Mouse (Mus musculus): ENCODE data around the gene Sytl1. TPM values are rescaled to one million over a fixed set of nuclear protein-coding genes. Genes with fewer than 3 reads are reported as not detected.

Gene Sytl1
- polyA plus RNA-seq, 1 experiment: 3.4 TPM

GRCm38 (mm10) chr4:133265759-133266158, 2.8 kb upstream of the Sytl1 start:
- peaks cover 8% of the 10 kb centered on the region for H3K36me3 ChIP-seq (ENCODE audit: control insufficient read depth, insufficient read depth)
- no peak for TF ChIP-seq USF1 (IDR thresholded peaks at IDR 0.05; ENCODE audit: low read depth)
- TF ChIP-seq REST (IDR thresholded peaks at IDR 0.05; ENCODE audit: insufficient read depth, insufficient read length): no peak
- no peak for TF ChIP-seq CEBPB (IDR thresholded peaks at IDR 0.05; ENCODE audit: insufficient read depth, poor library complexity, severe bottlenecking)
- TF ChIP-seq POLR2A (IDR thresholded peaks at IDR 0.05; ENCODE audit: insufficient read length, low read depth): no peak

GRCm38 (mm10) chr4:133265297-133265696, 2.4 kb upstream of the Sytl1 start:
- Histone ChIP-seq H3K79me2 (ENCODE audit: control insufficient read depth, insufficient read depth) (no peaks in the 10 kb centered on the region), H3K4me2 (ENCODE audit: low read depth) (no peak overlapping the region), H3K36me3 (ENCODE audit: control insufficient read depth, insufficient read depth) (peaks cover 8% of the 10 kb centered on the region), H3K4me3 (no peak overlapping the region), H3ac (ENCODE audit: control insufficient read depth, insufficient read length) (no peak overlapping the region), H3K27me3 (ENCODE audit: control insufficient read depth, insufficient read depth, insufficient read length) (no peaks in the 10 kb centered on the region)
- no peak for TF ChIP-seq MYOG (IDR thresholded peaks at IDR 0.05; ENCODE audit: control insufficient read depth in 1 of 3, insufficient read depth in 1 of 3, insufficient read length in 2 of 3, low read depth in 2 of 3)
- TF ChIP-seq CEBPB (IDR thresholded peaks at IDR 0.05; ENCODE audit: insufficient read depth, poor library complexity, severe bottlenecking): no peak
- no peak for TF ChIP-seq E2F4 (IDR thresholded peaks at IDR 0.05; ENCODE audit: insufficient read depth)
- no peak for TF ChIP-seq REST (IDR thresholded peaks at IDR 0.05; ENCODE audit: insufficient read depth, insufficient read length)
- TF ChIP-seq MAX (IDR thresholded peaks at IDR 0.05; ENCODE audit: low read depth): no peak
- TF ChIP-seq TCF12 (IDR thresholded peaks at IDR 0.05; ENCODE audit: insufficient read depth, poor library complexity, severe bottlenecking): no peak
- no peak for TF ChIP-seq USF1 (IDR thresholded peaks at IDR 0.05; ENCODE audit: low read depth)
- TF ChIP-seq POLR2A (IDR thresholded peaks at IDR 0.05; ENCODE audit: insufficient read length, low read depth): no peak
- TF ChIP-seq TCF3 (IDR thresholded peaks at IDR 0.05; ENCODE audit: insufficient read length, low read depth): no peak
- no peak for TF ChIP-seq MYOD1 (IDR thresholded peaks at IDR 0.05; ENCODE audit: control insufficient read depth in 1 of 3, insufficient read length in 2 of 3, low read depth in 2 of 3)
- no peak for TF ChIP-seq POLR2AphosphoS2 (IDR thresholded peaks at IDR 0.05; ENCODE audit: insufficient read length, low read depth)
- no peak for TF ChIP-seq SRF (IDR thresholded peaks at IDR 0.05; ENCODE audit: control insufficient read depth, insufficient read length, low read depth)

More at GRCm38 (mm10) chr4:133265759-133266158, 2.8 kb upstream of the Sytl1 start:
- Histone ChIP-seq H3K79me2 (ENCODE audit: control insufficient read depth, insufficient read depth) (no peaks in the 10 kb centered on the region), H3K27me3 (ENCODE audit: control insufficient read depth, insufficient read depth, insufficient read length) (no peaks in the 10 kb centered on the region), H3K4me3 (no peak overlapping the region), H3K4me2 (ENCODE audit: low read depth) (no peak overlapping the region), H3ac (ENCODE audit: control insufficient read depth, insufficient read length) (no peak overlapping the region)

- Histone ChIP-seq H3K4me2 (ENCODE audit: low read depth) (no peak overlapping the region), H3K79me2 (ENCODE audit: control insufficient read depth, insufficient read depth) (no peaks in the 10 kb centered on the region), H3K36me3 (ENCODE audit: control insufficient read depth, insufficient read depth) (peaks cover 8% of the 10 kb centered on the region), H3K27me3 (ENCODE audit: control insufficient read depth, insufficient read depth, insufficient read length) (no peaks in the 10 kb centered on the region), H3K4me3 (no peak overlapping the region), H3ac (ENCODE audit: control insufficient read depth, insufficient read length) (no peak overlapping the region)
- TF ChIP-seq POLR2AphosphoS2 (IDR thresholded peaks at IDR 0.05; ENCODE audit: insufficient read length, low read depth) (no peak), POLR2A (IDR thresholded peaks at IDR 0.05; ENCODE audit: insufficient read length, low read depth) (no peak), REST (IDR thresholded peaks at IDR 0.05; ENCODE audit: insufficient read depth, insufficient read length) (no peak), SRF (IDR thresholded peaks at IDR 0.05; ENCODE audit: control insufficient read depth, insufficient read length, low read depth) (no peak), MYOD1 (IDR thresholded peaks at IDR 0.05; ENCODE audit: control insufficient read depth in 1 of 3, insufficient read length in 2 of 3, low read depth in 2 of 3) (no peak), TCF12 (IDR thresholded peaks at IDR 0.05; ENCODE audit: insufficient read depth, poor library complexity, severe bottlenecking) (no peak), CEBPB (IDR thresholded peaks at IDR 0.05; ENCODE audit: insufficient read depth, poor library complexity, severe bottlenecking) (no peak), USF1 (IDR thresholded peaks at IDR 0.05; ENCODE audit: low read depth) (no peak), TCF3 (IDR thresholded peaks at IDR 0.05; ENCODE audit: insufficient read length, low read depth) (no peak), MYOG (IDR thresholded peaks at IDR 0.05; ENCODE audit: control insufficient read depth in 1 of 3, insufficient read depth in 1 of 3, insufficient read length in 2 of 3, low read depth in 2 of 3) (no peak), E2F4 (IDR thresholded peaks at IDR 0.05; ENCODE audit: insufficient read depth) (no peak)
Measured at GRCm38 (mm10) chr4:133264559-133264958, 1.6 kb upstream of the Sytl1 start.

GRCm38 (mm10) chr4:133263756-133264155, 843 bp upstream of the Sytl1 start:
- H3ac ChIP-seq (ENCODE audit: control insufficient read depth, insufficient read length): no peak overlapping the region
- TF ChIP-seq E2F4 (IDR thresholded peaks at IDR 0.05; ENCODE audit: insufficient read depth): no peak
- TF ChIP-seq POLR2A (IDR thresholded peaks at IDR 0.05; ENCODE audit: insufficient read length, low read depth): no peak
- TF ChIP-seq REST (IDR thresholded peaks at IDR 0.05; ENCODE audit: insufficient read depth, insufficient read length): no peak
- no peak for TF ChIP-seq USF1 (IDR thresholded peaks at IDR 0.05; ENCODE audit: low read depth)
- no peak for TF ChIP-seq CEBPB (IDR thresholded peaks at IDR 0.05; ENCODE audit: insufficient read depth, poor library complexity, severe bottlenecking)
- TF ChIP-seq TCF3 (IDR thresholded peaks at IDR 0.05; ENCODE audit: insufficient read length, low read depth): no peak
- no peak for TF ChIP-seq TCF12 (IDR thresholded peaks at IDR 0.05; ENCODE audit: insufficient read depth, poor library complexity, severe bottlenecking)
- no peak for TF ChIP-seq MYOD1 (IDR thresholded peaks at IDR 0.05; ENCODE audit: control insufficient read depth in 1 of 3, insufficient read length in 2 of 3, low read depth in 2 of 3)
- no peak for TF ChIP-seq SRF (IDR thresholded peaks at IDR 0.05; ENCODE audit: control insufficient read depth, insufficient read length, low read depth)
- no peak for TF ChIP-seq POLR2AphosphoS2 (IDR thresholded peaks at IDR 0.05; ENCODE audit: insufficient read length, low read depth)
- no peak for TF ChIP-seq MAX (IDR thresholded peaks at IDR 0.05; ENCODE audit: low read depth)
- no peak for TF ChIP-seq MYOG (IDR thresholded peaks at IDR 0.05; ENCODE audit: control insufficient read depth in 1 of 3, insufficient read depth in 1 of 3, insufficient read length in 2 of 3, low read depth in 2 of 3)
- H3K4me3 ChIP-seq: no peak overlapping the region
- H3K36me3 ChIP-seq (ENCODE audit: control insufficient read depth, insufficient read depth): peaks cover 5% of the 10 kb centered on the region
- no peaks in the 10 kb centered on the region for H3K27me3 ChIP-seq (ENCODE audit: control insufficient read depth, insufficient read depth, insufficient read length)
- no peaks in the 10 kb centered on the region for H3K79me2 ChIP-seq (ENCODE audit: control insufficient read depth, insufficient read depth)
- no peak overlapping the region for H3K4me2 ChIP-seq (ENCODE audit: low read depth)

GRCm38 (mm10) chr4:133262375-133262765, 543 bp downstream of the Sytl1 start:
- Histone ChIP-seq H3K36me3 (ENCODE audit: control insufficient read depth, insufficient read depth) (peaks cover 4% of the 10 kb centered on the region), H3K4me3 (no peak overlapping the region), H3K79me2 (ENCODE audit: control insufficient read depth, insufficient read depth) (no peaks in the 10 kb centered on the region), H3ac (ENCODE audit: control insufficient read depth, insufficient read length) (no peak overlapping the region), H3K4me2 (ENCODE audit: low read depth) (peak overlapping the region; percentile 38), H3K27me3 (ENCODE audit: control insufficient read depth, insufficient read depth, insufficient read length) (peaks cover 1% of the 10 kb centered on the region)
- TF ChIP-seq POLR2A (IDR thresholded peaks at IDR 0.05; ENCODE audit: insufficient read length, low read depth) (no peak), MAX (IDR thresholded peaks at IDR 0.05; ENCODE audit: low read depth) (no peak), SRF (IDR thresholded peaks at IDR 0.05; ENCODE audit: control insufficient read depth, insufficient read length, low read depth) (no peak), POLR2AphosphoS2 (IDR thresholded peaks at IDR 0.05; ENCODE audit: insufficient read length, low read depth) (no peak), MYOD1 (IDR thresholded peaks at IDR 0.05; ENCODE audit: control insufficient read depth in 1 of 3, insufficient read length in 2 of 3, low read depth in 2 of 3) (no peak), TCF3 (IDR thresholded peaks at IDR 0.05; ENCODE audit: insufficient read length, low read depth) (no peak), E2F4 (IDR thresholded peaks at IDR 0.05; ENCODE audit: insufficient read depth) (no peak), CEBPB (IDR thresholded peaks at IDR 0.05; ENCODE audit: insufficient read depth, poor library complexity, severe bottlenecking) (no peak), MYOG (IDR thresholded peaks at IDR 0.05; ENCODE audit: control insufficient read depth in 1 of 3, insufficient read depth in 1 of 3, insufficient read length in 2 of 3, low read depth in 2 of 3) (no peak), USF1 (IDR thresholded peaks at IDR 0.05; ENCODE audit: low read depth) (no peak), REST (IDR thresholded peaks at IDR 0.05; ENCODE audit: insufficient read depth, insufficient read length) (no peak), TCF12 (IDR thresholded peaks at IDR 0.05; ENCODE audit: insufficient read depth, poor library complexity, severe bottlenecking) (no peak)
